Mouse (Mus musculus): ENCODE results near the gene Rfc4.
A peak's percentile ranks its signal among the peaks of the same experiment; 100 is the strongest.
"Not testable (repeated sequence)": the region's sequence is repeated elsewhere in the genome, so short reads cannot be mapped to it uniquely, and the experiment has no call there.

Rfc4 gene

DNA sequence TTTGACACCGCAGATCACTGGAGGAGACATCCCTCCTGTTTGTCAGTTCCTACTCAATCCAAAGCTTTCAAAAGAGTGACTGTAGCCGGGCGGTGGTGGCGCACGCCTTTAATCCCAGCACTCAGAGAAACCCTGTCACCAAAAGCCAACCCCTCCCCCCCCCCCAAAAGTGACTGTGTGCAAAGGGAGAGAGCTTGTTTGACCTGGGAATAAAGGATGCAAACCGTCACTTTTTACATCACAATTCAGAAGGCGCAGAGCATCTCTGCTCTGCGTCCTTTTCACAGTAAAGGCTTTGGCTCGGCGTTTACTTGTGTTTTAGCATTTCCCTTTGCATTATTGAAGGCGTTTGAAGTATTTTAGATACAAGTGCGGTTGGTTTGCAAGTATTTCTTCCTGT lies 27.9 kb downstream of the Rfc4 start:
- no peak for DNase-seq

DNA sequence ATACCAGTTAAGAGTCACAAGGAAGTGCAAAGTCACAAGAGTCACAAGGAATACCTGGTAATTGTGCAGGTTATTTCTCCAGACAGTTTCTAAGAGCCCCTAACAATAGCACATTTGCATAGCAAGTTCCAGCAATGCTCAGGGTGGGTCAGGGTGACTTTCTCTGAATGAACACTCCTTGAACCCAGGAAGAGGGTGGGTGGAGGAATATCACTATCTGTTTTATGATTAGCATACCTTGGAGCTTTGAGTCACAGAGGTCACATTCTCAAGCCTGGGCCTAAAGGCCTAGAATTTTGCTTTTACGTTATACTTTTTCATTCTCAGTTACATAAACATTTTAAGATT lies 29.5 kb downstream of the Rfc4 start:
- not testable (repeated sequence) for DNase-seq

DNA sequence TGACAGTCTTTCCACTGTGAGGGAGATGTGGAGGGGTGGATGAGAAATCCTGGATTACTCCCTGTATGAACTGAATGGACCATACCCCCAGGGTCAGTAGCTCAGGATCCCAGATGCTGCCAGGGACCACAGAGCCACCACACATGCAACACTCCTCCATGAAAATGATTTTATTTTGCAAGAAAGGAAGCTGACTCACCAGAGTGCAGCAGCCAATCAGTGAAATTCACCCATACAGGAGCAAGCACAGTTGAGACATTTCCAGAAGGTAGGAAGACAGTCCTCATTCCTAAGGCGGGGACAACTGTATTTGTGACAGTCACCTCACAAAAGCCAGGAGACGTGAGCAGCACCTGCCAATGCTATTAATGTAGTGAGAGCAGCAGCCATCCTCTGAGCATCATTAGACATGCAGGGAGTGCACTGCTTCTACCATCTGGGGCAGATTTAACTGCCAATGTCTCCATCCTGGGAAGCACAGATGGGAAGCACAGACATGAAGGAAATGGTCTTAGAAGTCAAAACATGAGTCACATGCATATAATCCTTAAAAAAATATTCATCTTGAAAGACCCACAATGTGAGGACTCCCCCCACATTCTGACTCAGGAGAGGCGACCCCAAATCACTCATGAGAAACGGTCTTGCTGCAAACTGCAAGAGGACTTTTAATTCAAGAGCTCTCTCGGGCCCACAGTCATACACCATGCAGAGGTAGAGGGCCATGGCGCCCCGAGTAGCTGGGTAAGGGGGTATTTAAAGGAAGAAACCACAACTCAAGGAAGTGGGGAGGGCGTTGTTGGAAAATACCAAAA lies 30.0 kb downstream of the Rfc4 start:
- DNase-seq = not testable (repeated sequence)

DNA sequence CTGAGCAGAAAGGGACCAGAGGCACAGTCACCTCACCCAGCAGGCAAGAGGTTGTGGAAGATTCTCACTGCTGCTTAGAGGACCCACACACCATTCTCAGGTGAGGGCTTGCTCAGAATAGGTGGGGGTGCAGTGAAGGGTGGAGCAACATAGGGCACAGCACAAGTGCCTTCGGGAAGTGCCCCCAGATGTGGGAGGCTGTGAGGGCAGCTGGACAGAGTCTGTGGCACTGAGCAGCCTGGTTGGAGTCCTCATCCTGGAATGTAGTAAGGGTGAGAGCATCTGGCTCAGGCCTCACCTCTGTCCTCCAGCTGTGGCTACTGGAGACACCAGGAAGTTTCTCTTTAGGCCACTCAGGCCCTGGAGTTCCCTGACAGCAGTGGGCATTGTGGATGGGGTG lies 30.7 kb downstream of the Rfc4 start:
- DNase-seq = not testable (repeated sequence)

DNA sequence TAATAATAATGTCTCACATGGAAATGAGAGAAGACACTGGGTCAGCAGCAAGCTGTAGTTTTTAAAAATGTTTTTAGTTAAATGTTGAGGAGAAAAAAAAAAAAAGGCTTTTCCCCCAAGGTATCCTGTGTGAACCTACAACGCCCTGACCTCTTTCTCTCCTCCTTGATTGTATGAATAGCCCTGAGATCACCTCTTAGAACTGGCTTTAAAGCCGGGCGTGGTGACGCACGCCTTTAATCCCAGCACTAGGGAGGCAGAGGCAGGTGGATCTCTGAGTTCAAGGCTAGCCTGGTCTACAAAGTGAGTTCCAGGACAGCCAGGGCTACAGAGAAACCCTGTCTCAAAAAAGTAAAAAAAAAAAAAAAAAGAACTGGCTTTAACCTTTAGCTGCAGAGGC lies 32.0 kb downstream of the Rfc4 start:
- DNase-seq = not testable (repeated sequence)

DNA sequence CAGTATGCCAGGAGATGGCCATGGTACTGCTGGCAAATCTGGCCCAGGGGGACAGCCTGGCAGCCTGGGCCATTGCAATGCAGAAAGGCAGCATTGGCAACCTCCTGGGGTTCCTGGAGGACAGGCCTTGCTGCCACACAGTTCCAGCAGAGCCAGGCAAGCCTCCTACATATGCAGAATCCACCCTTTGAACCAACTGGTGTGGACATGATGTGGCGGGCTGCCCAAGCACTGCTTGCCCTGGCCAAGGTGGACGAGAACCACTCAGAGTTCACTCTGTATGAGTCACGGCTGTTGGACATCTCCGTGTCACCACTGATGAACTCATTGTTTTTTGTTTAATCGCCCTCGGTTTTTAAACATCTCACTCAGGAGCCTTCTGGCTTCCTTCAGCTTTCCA lies 33.4 kb downstream of the Rfc4 start:
- DNase-seq = no peak

DNA sequence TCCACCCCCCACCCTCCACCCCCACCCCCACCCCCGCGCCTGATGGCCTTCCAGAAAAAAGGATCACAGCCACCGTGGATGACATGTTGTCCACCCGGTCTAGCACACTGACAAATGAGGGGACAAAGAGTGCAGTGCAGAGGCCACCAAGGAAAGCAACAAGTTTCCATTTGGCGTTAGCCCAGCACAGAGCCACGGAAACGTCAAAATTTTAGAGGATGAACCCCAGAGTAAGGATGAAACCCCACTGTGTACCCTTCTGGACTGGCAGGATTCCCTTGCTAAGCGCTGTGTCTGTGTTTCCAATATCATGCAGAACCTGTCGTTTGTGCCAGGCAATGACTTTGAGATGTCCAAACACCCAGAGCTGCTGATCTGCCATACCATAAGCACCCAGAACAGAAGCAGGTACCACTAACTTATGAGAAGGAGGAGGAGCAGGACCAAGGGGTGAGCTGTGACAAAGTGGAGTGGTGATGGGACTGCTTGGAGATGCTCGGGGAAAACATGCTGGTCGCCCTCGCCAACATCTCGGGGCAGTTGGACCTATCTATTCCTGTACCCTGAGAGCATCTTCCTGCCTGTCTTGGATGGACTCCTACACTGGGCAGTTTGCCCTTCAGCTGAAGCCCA lies 34.1 kb downstream of the Rfc4 start:
- no peak for DNase-seq

DNA sequence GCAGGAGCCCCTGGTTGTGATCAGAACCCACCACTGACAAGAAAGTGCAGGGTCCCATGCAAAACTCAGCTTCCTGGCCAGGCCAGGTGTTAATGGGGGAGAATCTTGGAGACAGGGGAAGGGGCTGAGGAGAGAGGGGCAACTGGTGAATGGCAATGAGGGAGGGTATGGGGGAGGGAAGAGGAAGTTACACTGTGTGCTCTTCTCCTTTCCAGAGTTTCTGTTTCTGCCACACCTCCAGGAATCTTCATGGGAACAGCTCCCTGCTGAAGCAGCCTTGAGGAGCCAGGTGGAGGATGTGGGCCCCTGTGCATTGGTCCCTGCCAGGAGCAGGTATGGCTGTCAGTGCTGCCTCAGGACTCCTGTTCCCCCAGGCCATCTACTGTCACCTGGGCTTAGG lies 36.2 kb downstream of the Rfc4 start:
- DNase-seq = not testable (repeated sequence)

DNA sequence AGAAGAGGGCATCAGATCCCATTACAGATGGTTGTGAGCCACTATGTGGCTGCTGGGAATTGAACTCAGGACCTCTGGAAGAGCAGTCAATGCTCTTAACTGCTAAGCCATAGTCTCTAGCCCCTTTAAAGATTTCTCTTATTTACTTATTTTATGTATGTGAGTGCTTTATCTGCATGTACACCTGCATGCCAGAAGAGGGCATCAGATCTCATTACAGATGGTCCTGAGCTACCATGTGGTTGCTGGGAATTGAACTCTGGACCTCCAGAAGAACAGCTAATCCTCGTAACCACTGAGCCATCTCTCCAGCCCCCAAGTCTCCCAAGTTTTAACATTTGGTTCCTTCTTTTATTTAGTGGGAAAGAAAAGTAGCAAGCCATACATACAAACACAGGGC lies 39.0 kb downstream of the Rfc4 start:
- DNase-seq = not testable (repeated sequence)

DNA sequence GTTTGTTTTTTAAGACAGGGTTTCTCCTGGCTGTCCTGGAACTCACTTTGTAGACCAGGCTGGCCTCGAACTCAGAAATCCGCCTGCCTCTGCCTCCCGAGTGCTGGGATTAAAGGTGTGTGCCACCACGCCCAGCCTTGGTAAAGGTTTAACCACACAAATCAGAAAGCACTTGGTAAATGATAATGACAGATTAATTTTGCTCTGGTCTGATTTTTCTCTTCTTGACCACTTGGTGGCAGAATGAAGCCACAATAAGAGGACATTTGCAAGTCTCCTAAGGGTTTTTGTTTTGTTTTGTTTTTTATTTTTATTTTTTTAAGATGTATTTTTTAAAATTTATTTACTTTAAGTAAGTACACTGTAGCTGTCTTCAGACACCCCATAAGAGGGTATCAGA lies 39.8 kb downstream of the Rfc4 start:
- DNase-seq = peak; percentile 28

DNA sequence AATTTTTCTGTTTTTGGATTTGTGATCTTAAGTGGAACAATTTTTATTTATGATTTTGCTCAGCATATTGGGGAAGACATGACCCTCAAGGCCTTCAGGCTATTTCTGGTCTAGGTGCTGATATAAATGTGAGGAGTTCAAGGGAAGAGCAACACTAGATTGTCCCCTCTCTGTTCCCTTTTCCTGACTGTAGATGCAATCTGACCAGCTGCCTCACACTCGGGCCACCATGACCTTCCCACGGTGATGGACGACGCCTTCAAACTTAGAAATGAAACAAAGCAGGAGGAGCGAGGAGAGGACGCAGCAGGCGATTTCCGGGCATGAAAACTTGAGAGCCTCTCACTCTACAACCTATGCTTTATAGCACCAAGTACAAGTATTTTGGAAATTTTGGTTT lies 40.4 kb downstream of the Rfc4 start:
- DNase-seq = not testable (repeated sequence)

DNA sequence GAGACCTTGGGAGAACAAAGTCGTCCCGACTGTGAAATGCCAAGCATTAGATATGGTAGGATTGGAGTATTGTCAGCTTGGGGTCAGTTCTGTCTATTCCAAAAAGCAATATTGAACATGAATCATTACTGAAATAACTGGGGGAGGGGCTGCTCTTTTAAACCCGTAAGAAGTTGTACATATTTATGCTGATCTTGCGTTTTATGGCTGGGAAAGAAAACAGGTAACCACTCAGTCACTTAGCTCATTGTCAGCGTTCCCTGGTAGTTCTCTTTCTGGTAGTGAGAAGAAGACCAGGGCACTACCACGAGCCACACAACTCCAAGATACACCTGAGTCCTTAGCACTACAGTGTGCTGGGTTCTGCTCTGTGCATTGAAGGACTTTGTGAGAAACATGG lies 50.0 kb downstream of the Rfc4 start:
- not testable (repeated sequence) for DNase-seq

Measured in kidney, adult 9 months (tissue).